Mouse (Mus musculus) brain, adult 2 months (tissue): Measurements from ENCODE around the gene E130218I03Rik.

Experiments used
- DNase-seq: peaks from one replicate; pipeline ENCODE4 v3.0.0; 2011; ENCODE audit warnings: low read depth, low spot score

Gene E130218I03Rik

GRCm38 (mm10) chr4:134243516-134244250 is at the start of gene E130218I03Rik:
TSS of gene E130218I03Rik (plus strand) at chr4:134243662.
- no peak for DNase-seq

- DNase-seq = no peak
Measured at GRCm38 (mm10) chr4:134199371-134199770, 44.1 kb upstream of the E130218I03Rik start.

GRCm38 (mm10) chr4:134202904-134203303 is 40.6 kb upstream of the E130218I03Rik start, which contains the start of gene Gm7534:
TSS of gene Gm7534 (minus strand) at chr4:134203004.
- no peak for DNase-seq

DNA sequence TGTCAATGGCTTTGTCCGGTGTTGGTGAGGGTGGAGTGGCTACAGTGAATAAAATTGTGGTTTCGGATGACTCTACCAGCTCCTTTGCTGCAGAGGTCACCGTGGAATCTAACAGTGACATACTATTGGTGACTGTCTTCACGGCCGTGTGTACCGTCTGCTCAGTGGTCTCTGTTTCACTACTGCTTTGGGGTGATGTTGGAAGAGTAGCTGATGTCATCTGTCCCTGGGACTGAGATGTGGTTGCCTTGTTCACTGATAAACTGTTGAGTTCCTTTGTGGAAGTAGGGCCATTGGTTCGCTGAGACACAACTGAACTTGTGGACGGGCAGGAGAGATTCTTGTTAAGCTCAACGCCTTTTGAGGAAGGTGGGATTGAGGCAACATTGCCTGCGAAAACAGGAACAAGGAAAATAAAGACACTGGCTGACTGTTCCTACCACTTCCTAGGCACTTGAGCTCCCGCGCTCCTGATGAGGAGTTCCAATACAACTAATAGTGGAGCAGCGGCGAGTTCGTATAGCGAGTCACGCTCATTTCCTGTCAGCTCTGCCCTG is 40.0 kb upstream of the E130218I03Rik start:
- DNase-seq = no peak

- no peak for DNase-seq
Measured at GRCm38 (mm10) chr4:134206488-134207053, 36.9 kb upstream of the E130218I03Rik start.

DNA sequence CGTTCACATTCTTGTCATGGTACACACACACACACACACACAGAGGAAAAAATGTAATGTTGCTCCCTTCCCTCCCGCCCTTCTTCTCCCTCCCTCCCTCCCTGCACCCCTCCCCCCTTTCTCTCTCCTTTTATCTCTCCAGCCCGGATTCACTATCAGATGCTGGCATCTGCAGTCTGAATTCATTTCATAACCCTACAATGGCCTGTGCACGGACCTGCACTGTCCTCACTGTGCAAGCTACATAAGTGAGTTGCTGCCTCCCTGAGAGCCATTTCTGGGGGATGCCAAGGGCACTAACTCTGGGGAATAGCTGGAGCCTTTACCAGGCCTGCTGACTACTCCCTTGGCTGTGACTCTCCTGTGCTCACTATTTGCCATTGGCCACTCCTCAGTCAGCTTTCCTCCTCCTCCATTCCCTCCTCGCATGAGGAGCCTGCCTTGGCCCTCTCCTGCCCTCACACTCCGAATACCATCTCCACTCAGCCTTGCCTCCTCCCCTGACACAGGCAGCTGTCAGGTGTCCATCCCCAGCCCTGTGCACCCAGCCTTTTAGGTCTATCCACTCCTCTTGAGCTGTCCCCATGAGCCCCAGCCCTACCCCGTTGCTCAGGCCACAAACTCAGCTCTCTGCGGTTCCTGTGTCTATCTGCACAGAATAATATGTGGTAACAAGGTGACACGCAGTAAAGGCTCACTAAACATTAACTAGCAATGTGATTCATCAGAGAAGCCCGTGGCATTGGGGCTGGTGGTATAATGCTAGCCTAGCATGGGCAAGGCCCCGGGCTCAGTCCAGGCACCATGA is 20.5 kb upstream of the E130218I03Rik start:
- no peak for DNase-seq

DNA sequence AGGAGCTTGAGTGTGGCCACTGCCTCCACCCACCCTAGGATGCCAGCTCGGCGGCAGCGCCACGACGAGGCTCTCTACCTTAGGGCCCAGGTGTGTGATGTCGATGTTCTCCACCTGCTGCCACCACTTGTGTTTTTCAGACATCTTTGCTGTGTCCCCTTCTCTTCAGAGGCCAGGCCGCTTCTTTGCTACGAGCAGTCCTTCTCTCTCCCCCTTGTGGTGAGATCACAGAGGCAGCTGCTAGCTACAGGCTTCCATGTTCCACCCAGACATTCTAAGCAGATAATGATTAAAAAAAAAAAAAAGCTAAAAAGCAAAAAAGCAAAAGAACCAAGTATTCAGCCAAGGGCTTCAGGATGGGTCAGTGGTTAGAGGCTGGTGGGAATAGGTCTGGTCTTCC is 16.3 kb upstream of the E130218I03Rik start, which contains the start of gene Catsper4:
TSS of gene Catsper4 (minus strand) at position 190 of the 400 bp plus-strand sequence.
- DNase-seq = peak; percentile 37

GRCm38 (mm10) chr4:134230431-134230830 is 13.0 kb upstream of the E130218I03Rik start:
- DNase-seq = no peak

GRCm38 (mm10) chr4:134234876-134235275 is 8.6 kb upstream of the E130218I03Rik start:
- no peak for DNase-seq

DNA sequence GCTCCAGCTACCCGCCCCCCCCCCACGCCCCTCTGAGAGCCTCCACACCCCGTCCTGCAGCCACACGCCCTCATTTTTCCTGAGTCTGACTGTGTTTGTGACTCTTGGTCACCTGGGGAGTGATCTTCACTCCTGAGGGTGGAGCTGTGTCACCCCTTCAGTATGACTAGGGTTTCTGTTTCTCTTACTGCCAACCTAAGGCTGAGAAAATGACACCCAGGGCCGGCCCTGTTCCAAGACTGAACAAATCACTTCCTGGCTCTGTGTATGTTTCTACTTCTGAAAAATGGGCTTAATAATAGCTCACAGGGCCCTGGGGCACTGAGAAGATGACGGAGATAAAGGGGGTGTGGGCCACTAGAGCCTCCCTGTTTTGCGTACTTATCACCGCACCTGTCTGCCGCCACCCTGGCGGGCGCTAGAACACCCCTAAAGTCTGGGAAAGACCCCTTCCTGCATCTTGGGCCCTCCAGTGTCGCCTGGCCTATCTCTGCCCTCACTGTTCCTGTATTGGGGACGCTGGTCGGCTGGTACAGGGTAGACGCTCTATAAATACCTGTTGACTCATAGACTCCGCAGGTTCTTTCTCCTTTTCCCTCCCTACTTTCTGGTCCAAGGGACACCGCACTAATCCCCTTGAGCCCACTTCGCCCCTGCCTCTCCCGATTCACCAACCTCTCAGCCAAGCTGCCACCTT is 5.7 kb upstream of the E130218I03Rik start:
- no peak for DNase-seq

- DNase-seq = peak; percentile 63
Measured at GRCm38 (mm10) chr4:134238279-134238651, 5.2 kb upstream of the E130218I03Rik start, which contains the start of gene Cnksr1. TSS of gene Cnksr1 (minus strand) at chr4:134238399.

DNA sequence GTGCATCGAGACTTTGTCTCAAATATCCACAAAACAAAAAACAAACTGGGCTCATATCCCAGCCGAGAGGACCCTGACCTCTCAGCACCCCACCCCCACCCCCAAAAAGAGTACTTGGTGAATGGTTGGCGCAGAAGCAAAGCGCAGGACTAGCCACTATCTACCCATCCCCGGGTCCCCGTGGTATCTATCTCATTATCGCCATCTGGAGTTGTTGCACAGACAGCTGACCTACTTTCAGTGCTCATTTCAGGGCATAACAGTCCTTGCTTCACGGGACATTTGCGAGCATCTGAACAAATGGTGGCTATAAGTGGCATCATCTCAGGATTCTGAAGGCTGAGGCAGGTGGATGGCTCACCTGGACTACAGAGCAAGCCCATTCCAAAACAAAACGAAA is 4.8 kb upstream of the E130218I03Rik start:
- DNase-seq = peak; percentile 35

DNA sequence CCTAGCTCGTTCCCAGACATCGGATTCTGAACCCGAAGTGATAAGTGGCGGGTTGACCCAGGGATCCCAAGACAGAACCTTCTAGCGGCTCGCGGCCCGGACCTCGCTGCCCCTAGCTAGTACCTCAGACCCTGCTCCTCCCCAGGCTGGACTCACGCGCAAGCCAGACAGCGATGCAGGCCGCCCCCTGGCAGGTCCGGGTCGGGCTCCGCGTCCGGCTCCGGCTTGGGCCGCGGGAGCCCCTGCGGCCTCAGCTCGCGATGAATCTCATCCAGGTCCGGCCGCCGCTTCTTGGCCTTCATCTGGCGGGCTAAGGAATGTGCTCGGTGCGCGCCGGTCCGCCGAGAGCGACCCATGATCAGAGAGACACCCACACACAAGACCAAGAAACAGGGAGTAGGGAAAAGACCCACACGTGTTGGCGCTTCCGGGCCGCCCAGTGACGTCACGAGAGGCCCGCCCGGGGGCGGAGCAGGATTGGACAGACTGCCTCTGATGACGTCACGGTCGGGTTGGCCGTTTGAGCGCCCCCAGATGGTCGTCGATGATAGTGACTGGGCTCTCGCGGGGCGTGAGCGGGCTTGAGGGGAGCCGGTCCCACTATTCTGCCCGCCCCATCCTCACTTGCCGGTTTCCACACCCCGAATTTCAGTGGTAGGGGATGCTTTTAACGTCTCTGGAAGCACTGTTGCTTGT is 1.8 kb downstream of the E130218I03Rik start, which contains the start of gene Zfp593:
TSS of gene Zfp593 (minus strand) at position 445 of the 696 bp plus-strand sequence.
- peak; percentile 93 for DNase-seq

GRCm38 (mm10) chr4:134246256-134246655 is 2.8 kb downstream of the E130218I03Rik start:
- no peak for DNase-seq

GRCm38 (mm10) chr4:134246719-134247258 is 3.3 kb downstream of the E130218I03Rik start, which contains the start of gene Gm30191:
TSS of gene Gm30191 (plus strand) at chr4:134246935.
- DNase-seq = no peak

- peak; percentile 62 for DNase-seq
Measured at GRCm38 (mm10) chr4:134249651-134250050, 6.2 kb downstream of the E130218I03Rik start.

DNA sequence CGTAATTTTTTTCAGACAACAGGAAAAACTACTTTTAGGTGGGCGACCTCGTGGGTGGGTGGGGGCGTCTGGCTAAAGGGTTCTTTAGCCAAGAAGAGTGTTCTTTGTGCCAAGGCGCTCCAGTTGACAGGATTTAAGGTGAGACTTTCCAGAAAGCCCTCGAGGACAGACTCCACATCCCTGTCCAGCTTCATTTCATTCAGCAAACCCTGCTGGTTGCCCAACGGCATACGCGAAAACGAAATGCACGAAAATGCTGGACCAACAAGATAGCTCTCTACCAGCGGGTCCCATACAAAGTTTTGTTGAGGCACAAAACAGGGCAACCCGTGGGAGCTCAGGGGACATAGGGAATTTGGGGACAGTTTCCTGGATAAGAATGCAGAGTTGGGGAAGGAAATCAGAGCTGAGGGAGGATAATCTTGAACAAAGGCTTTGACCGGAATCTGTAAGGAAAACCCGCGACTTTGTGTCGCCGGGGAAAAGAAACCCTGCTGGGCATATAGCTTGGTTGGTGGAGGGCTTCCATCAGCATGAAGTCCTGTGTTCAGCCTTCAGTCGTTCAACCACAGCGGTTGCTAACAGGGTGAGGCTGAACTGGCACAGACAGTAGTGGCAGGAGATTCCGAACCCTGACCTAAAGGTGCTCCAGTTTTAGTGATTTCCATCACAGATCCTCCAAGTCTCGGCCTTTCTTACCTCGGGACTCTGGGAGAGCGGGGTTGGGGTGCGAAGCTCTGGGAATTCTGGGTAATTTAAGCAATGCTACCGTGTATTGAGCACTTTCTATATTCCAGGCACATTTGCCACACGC is 6.9 kb downstream of the E130218I03Rik start:
- DNase-seq = no peak

- DNase-seq = peak; percentile 25
Measured at GRCm38 (mm10) chr4:134250930-134251240, 7.4 kb downstream of the E130218I03Rik start.
